Mouse (Mus musculus) heart, postnatal 0 days (tissue): ENCODE measurements around the gene Rnf24. TPM values are rescaled to one million over a fixed set of nuclear protein-coding genes. Genes with fewer than 3 reads are reported as not detected.
"Not testable (repeated sequence)": the region's sequence is repeated elsewhere in the genome, so short reads cannot be mapped to it uniquely, and the experiment has no call there.

Experiments
- ATAC-seq: fragments of 200-750 bp; cut with Nextera tagmentation; 2 replicates; pipeline ENCODE4 v1.8.0; 2017; ENCODE audit warnings: low read depth, moderate number of reproducible peaks, moderate library complexity; ENCODE audit not compliant: insufficient read depth
- DNase-seq: peaks from one replicate; pipeline ENCODE4 v3.0.0-alpha.2; 2016; ENCODE audit warnings: low spot score
- H3K27ac ChIP-seq: fragments of 300-500 bp; sonication (generic); 2 replicates; pipeline ENCODE4 v1.5.1; 2014; ENCODE audit warnings: low read depth, mild to moderate bottlenecking
- H3K27me3 ChIP-seq: fragments of 300-500 bp; sonication (generic); 2 replicates; pipeline ENCODE4 v1.6.1; 2014; ENCODE audit warnings: low read length, mixed read lengths; ENCODE audit not compliant: control insufficient read depth, insufficient read depth
- H3K36me3 ChIP-seq: fragments of 300-500 bp; sonication (generic); replicated peaks from 2 replicates; pipeline ENCODE4 v1.6.1; 2014; ENCODE audit warnings: low read length, mixed read lengths; ENCODE audit not compliant: control insufficient read depth, insufficient read depth
- H3K4me1 ChIP-seq: fragments of 300-500 bp; sonication (generic); 2 replicates; pipeline ENCODE4 v1.6.1; 2014; ENCODE audit warnings: antibody characterized with exemption; ENCODE audit not compliant: control insufficient read depth, insufficient read depth
- H3K4me2 ChIP-seq: fragments of 300-500 bp; sonication (generic); 2 replicates; pipeline ENCODE4 v1.6.1; 2014; ENCODE audit warnings: low read depth, mild to moderate bottlenecking, low read length, moderate library complexity
- H3K4me3 ChIP-seq: fragments of 300-500 bp; sonication (generic); 2 replicates; pipeline ENCODE4 v1.5.1; 2014; ENCODE audit warnings: low read depth, low read length
- H3K9ac ChIP-seq: fragments of 300-500 bp; sonication (generic); replicated peaks from 2 replicates; pipeline ENCODE4 v1.6.1; 2014; ENCODE audit warnings: low read depth, low read length, mixed read lengths
- H3K9me3 ChIP-seq: fragments of 300-500 bp; sonication (generic); replicated peaks from 2 replicates; pipeline ENCODE4 v1.6.1; 2016; ENCODE audit warnings: low read length; ENCODE audit not compliant: control insufficient read depth
- CTCF ChIP-seq: IDR thresholded peaks from 2 replicates; pipeline ENCODE4 v1.5.1; 2016; ENCODE audit warnings: antibody characterized with exemption, control low read depth, low read depth
- EP300 ChIP-seq: IDR thresholded peaks from 2 replicates; pipeline ENCODE4 v1.6.1; 2016; ENCODE audit warnings: antibody characterized with exemption, low read depth
- WGBS: fragments of 180-500 bp; shearing (Covaris S2); extraction: QIAGEN DNeasy Blood & Tissue Kit; methylation state at CpG from one replicate; pipeline ENCODE4 v1.1.7; 2014; 5-methylcytosine and 5-hydroxymethylcytosine counted together
- polyA plus RNA-seq: library from polyadenylated mRNA; unstranded; fragments of >200 nt; fragmentation: Nextera tagmentation; extraction: Ambion mirVana; gene quantifications from 2 replicates; pipeline ENCODE4 v1.2.1, GENCODE M21; 2015
- total RNA-seq: library from RNA; depleted of rRNA; stranded (reverse); fragments of >200 nt; gene quantifications from 2 replicates; pipeline ENCODE4 v1.2.3, GENCODE M21; 2014; ENCODE audit warnings: low replicate concordance

Rnf24 gene
- total and polyA plus RNA-seq, 2 experiments from 2014 or later: 1.4 to 7.7 TPM

DNA sequence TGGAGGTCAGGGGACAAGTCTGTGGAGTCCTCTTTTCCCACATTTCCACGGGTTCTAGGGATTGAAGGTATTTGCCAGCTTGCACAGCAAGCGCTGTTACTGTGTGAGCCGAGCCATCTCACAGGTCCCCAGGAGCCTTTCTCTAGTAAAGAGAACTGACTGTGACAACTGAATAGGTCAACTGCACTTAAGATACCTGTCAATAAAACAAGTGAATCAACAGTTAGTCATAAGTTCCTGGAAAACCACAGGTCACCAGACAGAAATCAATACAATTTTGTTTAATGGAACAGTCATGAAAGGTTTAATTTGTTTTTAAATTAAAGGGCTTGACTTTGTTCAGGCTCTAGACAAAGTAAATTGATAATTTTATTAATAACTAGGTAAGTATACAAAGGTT is 22.1 kb downstream of the Rnf24 start:
- DNase-seq: no peak
- Histone ChIP-seq H3K4me1 (0 out of 2 replicates have a peak, but pooled peaks cover 3% of the 10 kb centered on the region), H3K4me2 (no peak overlapping the region), H3K36me3 (no peaks in the 10 kb centered on the region), H3K27ac (no peak overlapping the region), H3K27me3 (no peaks in the 10 kb centered on the region), H3K4me3 (no peak overlapping the region), H3K9ac (no peak overlapping the region), H3K9me3 (no peaks in the 10 kb centered on the region)
- no peak for ATAC-seq
- TF ChIP-seq CTCF (no peak), EP300 (no peak)
- WGBS: 72% methylated on average over 3 of the region's 3 CpGs

DNA sequence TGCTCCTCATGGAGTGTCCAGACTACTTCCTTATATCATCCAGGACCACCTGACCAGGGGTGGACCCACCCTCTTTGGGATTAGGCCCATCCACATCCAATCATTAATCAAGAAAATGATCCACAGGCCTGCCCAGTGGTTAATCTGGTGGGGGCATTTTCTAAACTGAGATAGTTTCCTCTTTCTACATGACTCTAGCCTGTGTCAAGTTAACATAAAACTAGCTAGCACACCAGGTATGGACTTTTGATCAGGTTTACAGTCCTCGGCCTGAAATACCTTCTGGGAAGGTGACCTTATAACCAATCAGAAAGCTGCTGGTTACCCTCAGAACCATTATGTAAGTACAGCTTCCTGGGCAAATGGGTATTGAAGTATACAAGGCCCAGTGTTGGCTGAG is 23.7 kb downstream of the Rnf24 start:
- no peak overlapping the region for H3K4me2 ChIP-seq
- peaks cover 4% of the 10 kb centered on the region; the same call in 1 of the 2 replicates for H3K4me1 ChIP-seq
- H3K27ac ChIP-seq: no peak overlapping the region
- H3K9ac ChIP-seq: no peak overlapping the region
- DNase-seq (no peak), ATAC-seq (no peak)
- TF ChIP-seq CTCF (no peak), EP300 (no peak)
- no peaks in the 10 kb centered on the region for H3K36me3 ChIP-seq
- H3K9me3 ChIP-seq: no peaks in the 10 kb centered on the region
- 93% methylated on average over 1 of the region's 1 CpGs for WGBS
- no peaks in the 10 kb centered on the region for H3K27me3 ChIP-seq
- H3K4me3 ChIP-seq: no peak overlapping the region

DNA sequence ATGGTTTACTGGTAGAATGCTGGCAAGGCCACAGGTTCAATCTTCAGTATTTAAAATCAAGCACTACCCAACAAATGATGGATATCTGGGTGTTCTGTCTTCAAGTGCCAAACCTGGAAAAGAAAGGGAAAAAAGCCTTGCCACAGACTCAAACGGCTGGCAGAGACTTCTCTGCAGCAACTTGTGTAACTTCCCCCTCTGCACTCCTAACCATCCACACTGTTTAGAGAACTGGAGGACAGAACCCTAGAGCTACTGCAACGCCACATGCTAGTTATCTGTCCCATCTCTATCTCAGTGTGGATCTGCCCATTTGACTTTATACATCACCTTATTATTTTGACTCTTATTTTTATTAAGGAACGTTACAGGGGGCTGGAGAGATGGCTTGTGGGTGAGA is 26.6 kb downstream of the Rnf24 start:
- Histone ChIP-seq H3K4me3 (no peak overlapping the region), H3K27ac (no peak overlapping the region), H3K9me3 (no peaks in the 10 kb centered on the region), H3K36me3 (no peaks in the 10 kb centered on the region), H3K27me3 (no peaks in the 10 kb centered on the region), H3K4me2 (no peak overlapping the region), H3K4me1 (peaks cover 6% of the 10 kb centered on the region; the same call in 1 of the 2 replicates), H3K9ac (no peak overlapping the region)
- no peak for ATAC-seq
- 57% methylated on average over 3 of the region's 3 CpGs for WGBS
- TF ChIP-seq EP300 (no peak), CTCF (no peak)
- DNase-seq: no peak

DNA sequence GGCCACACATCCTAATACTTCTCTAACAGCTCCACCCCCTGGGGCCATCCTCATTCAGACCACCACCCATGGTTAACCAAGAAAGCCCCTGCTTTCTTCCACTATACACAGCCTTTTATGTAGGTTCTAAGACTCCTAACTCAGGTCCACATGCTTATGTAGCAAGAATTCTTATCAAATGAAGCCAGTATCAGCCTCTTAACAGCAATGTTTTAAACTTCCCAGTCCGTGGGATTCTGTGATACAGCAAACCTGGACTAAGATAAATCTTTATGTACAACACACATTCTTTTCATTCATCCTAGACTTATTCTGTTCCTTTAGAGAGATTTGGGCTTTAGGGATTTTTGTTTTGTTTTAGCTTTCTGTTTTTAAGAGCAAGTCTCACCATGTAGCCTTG is 29.0 kb downstream of the Rnf24 start:
- H3K4me1 ChIP-seq: peaks cover 6% of the 10 kb centered on the region; the same call in 1 of the 2 replicates

DNA sequence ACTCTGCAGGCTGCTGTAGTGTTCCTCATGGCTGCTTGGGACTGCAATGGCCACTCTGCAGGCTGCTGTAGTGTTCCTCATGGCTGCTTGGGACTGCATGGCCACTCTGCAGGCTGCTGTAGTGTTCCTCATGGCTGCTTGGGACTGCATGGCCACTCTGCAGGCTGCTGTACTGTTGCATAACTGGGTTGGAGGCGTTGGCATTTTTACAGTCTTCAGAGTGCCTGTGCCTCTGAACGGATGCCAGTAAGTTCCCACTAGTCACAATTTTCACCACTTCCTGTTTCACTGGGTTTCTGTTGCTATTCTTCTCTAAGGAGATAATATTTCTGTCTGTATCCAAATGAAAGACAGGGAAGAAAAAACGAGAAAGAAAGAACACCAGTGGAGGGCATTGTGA is 31.5 kb downstream of the Rnf24 start:
- not testable (repeated sequence) for H3K9ac ChIP-seq, H3K9me3 ChIP-seq, H3K27ac ChIP-seq, H3K4me3 ChIP-seq, H3K4me1 ChIP-seq, H3K27me3 ChIP-seq, ATAC-seq, H3K36me3 ChIP-seq
- peak overlapping the region; percentile 5; the same call in 1 of the 2 replicates for H3K4me2 ChIP-seq
- 18% methylated on average over 3 of the region's 3 CpGs for WGBS
- peak; percentile 49 for DNase-seq

More for the DNA sequence above, 29.0 kb downstream of the Rnf24 start:
- no peaks in the 10 kb centered on the region for H3K36me3 ChIP-seq
- no peak overlapping the region for H3K4me2 ChIP-seq
- no peak overlapping the region for H3K27ac ChIP-seq
- no peaks in the 10 kb centered on the region for H3K27me3 ChIP-seq
- TF ChIP-seq EP300 (no peak), CTCF (no peak)
- H3K9me3 ChIP-seq: 0 out of 2 replicates have a peak, but pooled peaks cover 3% of the 10 kb centered on the region
- 25% methylated on average over 1 of the region's 1 CpGs for WGBS
- no peak overlapping the region for H3K9ac ChIP-seq
- DNase-seq (no peak), ATAC-seq (no peak)
- H3K4me3 ChIP-seq: no peak overlapping the region

DNA sequence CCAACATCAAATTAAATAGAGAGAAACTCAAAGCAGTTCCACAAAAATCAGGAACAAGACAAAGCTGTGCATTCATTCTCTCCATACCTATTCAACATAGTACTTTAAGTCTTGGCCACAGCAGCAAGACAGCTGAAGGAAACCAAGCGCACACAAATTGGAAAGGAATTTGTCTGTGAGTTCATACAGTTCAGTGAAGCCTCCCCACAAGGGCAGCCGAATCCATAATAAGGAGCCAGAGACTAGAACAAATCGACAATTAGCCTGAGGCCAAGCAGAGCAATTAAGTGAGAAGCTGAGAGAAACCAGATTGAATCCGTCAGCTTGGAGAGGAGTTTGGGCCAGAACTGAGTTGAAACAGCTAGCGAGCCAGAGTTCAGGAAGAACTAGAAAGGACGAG is 33.3 kb downstream of the Rnf24 start:
- Histone ChIP-seq H3K27ac (no peak overlapping the region), H3K9me3 (0 out of 2 replicates have a peak, but pooled peaks cover 3% of the 10 kb centered on the region), H3K4me1 (peaks cover 3% of the 10 kb centered on the region; the same call in 1 of the 2 replicates), H3K4me3 (no peak overlapping the region), H3K9ac (no peak overlapping the region), H3K36me3 (no peaks in the 10 kb centered on the region), H3K27me3 (no peaks in the 10 kb centered on the region), H3K4me2 (no peak overlapping the region)
- no peak for DNase-seq
- no peak for ATAC-seq
- WGBS: 89% methylated on average over 6 of the region's 6 CpGs
- TF ChIP-seq CTCF (no peak), EP300 (no peak)
